Mouse (Mus musculus) MEL-GATA-1-ER (cell line): ENCODE measurements at regions not wholly inside any gene's neighbourhood (a gene's known extent, or its start where the extent isn't known, plus 50 kb on each side); places are given as distances from the start of the nearest gene placed in this dataset.

Experiments
- DNase-seq: peaks from one replicate; pipeline ENCODE4 v3.0.0-alpha.2; 2012; ENCODE audit warnings: low read depth; ENCODE audit errors: extremely low read depth

DNA sequence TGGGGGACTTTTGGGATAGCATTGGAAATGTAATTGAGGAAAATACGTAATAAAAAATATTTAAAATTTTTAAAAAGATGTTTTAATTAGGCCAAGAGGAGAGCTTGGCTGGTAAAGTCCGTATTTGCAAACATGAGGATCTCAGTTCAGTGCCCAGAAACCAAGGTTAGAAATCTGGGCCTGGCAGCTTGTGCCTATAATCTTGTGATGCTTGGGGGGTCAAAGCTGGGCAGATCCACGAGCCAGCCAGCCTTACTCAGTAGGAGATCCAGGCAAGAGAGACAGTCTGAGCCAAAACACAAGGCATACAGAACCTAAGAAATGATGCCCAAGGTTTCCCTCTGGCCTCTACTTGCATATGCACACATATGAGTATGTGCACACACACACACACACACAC is 54.1 kb upstream of the Cxadr start:
- no peak for DNase-seq

- DNase-seq = no peak
These were observed 58.6 kb upstream of the Cxadr start for GRCm38 (mm10) chr16:78242678-78243077.

DNA sequence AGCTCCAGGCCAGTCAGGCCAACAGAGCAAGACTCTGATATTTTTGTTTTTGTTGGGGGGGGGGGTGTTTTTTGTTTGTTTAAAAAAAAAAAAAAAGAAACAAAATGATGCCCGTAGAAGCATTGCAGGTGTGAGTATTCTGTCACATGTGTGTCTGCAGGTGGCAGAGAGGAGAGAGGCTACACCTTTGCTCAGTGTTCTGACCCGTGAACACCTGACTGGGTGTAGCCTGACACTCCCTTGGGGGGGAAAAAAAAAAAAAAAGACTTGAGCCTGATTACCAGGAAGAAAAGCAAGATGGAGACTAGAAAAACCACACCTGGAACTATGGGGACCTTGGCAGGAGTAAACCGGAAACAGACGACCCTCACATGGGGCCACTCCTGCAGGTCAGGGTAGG is 61.1 kb upstream of the Cxadr start:
- DNase-seq = no peak

- no peak for DNase-seq
These were observed 63.1 kb upstream of the Cxadr start for GRCm38 (mm10) chr16:78238052-78238701.

GRCm38 (mm10) chr16:78237641-78238051 is 63.6 kb upstream of the Cxadr start:
- DNase-seq = no peak

GRCm38 (mm10) chr16:78236746-78237640 is 64.3 kb upstream of the Cxadr start:
- no peak for DNase-seq

DNA sequence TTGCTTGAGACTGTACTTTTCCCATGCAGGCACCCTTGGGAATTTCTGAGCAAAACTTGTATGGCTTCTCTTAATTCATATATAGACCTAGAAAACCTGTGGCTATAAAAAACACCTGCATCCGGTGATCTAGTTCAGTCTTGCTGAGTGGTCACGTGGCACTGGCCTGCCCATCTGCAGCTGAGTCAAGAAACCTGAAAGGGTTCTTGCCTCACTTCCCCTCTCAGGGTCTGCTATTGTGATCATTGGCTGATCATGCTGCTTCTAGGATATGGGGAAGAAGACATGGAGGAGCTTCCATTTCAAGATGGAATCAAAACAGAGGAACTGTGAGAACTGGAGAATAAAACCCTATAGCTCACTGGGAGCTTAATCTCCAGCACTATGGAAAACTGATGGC is 69.1 kb upstream of the Cxadr start:
- DNase-seq = no peak

- DNase-seq = no peak
These were observed 72.3 kb upstream of the Cxadr start for GRCm38 (mm10) chr16:78229013-78229412.

- DNase-seq = no peak
These were observed 78.9 kb upstream of the Cxadr start for GRCm38 (mm10) chr16:78222377-78222776.

GRCm38 (mm10) chr16:78221781-78222180 is 79.5 kb upstream of the Cxadr start:
- DNase-seq = no peak

- DNase-seq = no peak
These were observed 83.7 kb upstream of the Cxadr start for GRCm38 (mm10) chr16:78217633-78218032.

DNA sequence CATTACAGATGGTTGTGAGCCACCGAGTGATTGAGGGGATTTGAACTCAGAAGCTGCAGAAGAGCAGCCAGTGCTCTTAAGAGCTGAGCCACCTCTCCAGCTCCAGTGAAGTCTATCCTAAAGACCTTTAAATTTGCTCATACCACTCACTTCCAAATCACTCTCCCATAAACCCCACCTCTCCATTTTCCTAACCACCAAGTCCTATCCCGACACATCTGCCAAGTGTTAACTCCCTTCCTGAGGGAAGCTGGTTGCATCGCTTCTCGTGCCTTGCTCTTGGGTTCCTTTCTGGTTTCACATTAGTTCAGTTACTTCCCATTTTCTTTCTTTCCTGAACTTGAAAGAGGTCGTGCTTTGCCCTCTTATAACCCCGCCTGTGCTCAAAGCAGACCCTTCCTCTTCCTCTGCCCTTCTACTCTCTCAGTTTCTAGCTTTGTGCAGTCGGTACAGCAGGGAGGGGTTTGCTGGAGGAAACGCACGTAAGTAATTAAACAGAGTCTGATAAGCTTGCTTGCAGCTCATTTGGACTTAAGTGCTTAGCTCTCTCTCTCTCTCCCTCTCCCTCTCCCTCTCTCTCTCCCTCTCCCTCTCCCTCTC is 84.4 kb upstream of the Cxadr start:
- no peak for DNase-seq

- no peak for DNase-seq
These were observed 89.6 kb upstream of the Cxadr start for GRCm38 (mm10) chr16:78211687-78212086.

DNA sequence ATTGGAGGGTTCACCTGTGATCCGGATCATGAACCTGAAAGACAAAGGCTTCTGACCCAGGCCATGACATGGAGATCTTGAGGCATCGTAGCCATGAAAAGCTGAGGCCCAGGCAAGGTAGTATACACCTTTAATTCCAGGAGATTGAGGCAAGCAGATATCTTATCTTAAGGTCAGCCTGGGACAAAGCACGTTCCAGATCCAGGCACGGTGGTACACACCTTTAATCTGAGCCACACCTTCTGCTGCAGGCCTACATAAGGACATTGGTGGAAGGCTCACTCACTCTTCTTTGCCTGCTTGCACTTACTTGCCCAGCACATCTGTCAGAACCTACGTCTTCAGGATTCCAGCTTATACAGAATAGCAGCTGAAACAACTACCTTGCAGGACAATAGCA is 93.0 kb upstream of the Cxadr start:
- no peak for DNase-seq

DNA sequence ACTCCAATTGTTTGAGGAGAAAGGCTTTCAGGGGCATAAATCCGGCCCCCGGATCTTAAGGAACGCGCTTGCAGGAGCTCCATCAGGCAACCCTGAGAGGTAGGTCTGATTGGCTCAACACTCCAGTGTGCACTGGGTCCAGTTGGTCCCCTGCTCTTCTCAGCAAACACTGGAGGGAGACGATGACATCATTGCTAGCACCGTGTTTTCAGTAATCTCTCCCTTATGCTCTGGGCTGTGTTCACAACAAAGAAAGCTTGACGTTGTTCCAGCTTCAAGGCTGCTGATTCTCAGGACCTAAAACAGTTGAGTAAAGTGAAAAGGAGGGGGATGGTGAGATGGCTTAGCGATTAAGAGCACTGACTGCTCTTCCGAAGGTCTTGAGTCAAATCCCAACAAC is 97.0 kb upstream of the Cxadr start:
- no peak for DNase-seq

- peak; percentile 54 for DNase-seq
These were observed 101.1 kb upstream of the Cxadr start for GRCm38 (mm10) chr16:78200044-78200830.

GRCm38 (mm10) chr16:78199252-78199651 is 102.0 kb upstream of the Cxadr start:
- DNase-seq = no peak

- DNase-seq = peak; percentile 68
These were observed 102.6 kb upstream of the Cxadr start for GRCm38 (mm10) chr16:78198642-78199121.

- peak; percentile 72 for DNase-seq
These were observed 103.9 kb upstream of the Cxadr start for GRCm38 (mm10) chr16:78197252-78197896.

GRCm38 (mm10) chr16:78170627-78171605 is 130.4 kb upstream of the Cxadr start:
- DNase-seq = no peak
